Mouse (Mus musculus) CD4-positive, CD25-positive, alpha-beta regulatory T cell, adult 2 months (primary cell): Measurements from ENCODE around the gene Actn2.

Experiments
- DNase-seq: peaks from one replicate; pipeline ENCODE4 v3.0.0-alpha.2; 2012; ENCODE audit warnings: low read depth, low spot score

The Actn2 gene

DNA sequence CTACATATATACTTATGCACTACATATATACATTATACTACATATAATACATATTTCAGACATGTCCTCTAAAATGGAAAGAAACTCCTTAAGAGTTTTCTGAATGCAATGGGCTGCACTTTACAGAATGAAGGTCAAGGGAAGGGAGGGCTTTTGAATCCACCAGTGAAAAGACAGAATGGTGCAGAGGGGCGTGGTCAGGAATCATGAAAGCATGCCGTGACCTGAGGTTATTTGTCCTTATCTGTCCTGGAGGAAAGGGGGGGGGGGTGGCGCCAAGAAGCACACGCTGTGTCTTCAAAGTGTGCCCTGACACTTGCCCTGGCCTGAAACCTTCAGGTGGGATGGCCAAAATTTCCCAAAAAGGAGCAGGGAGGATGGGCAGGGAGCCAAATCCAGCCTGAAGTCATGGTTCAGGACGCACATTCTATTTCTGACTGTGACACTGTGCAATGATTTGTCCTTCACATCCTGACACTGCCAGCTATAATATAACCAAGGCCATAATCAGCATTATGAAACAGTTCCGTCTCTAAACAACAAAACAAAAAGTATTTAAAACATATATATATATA, 23.3 kb downstream of the Actn2 start:
- DNase-seq, result no peak

DNA sequence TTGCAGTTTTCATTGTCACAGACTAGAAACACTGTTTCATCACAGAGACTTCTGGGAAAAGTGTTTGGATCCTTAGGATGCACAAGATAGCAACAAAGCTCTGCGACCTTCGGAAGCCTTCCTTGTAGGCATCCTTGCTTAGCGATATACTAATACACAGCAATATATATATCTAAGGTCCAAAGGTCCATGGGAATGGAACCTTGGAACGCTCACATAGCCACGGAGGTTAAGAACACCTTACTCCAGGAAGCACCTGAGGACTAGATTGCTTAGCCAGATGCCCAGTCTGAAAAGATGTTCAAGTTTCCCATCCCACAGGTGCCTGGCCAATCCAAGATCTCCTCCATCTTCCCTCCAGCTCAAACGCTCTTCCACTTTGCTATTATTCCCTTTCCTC, 26.4 kb downstream of the Actn2 start:
- DNase-seq, result no peak

DNA sequence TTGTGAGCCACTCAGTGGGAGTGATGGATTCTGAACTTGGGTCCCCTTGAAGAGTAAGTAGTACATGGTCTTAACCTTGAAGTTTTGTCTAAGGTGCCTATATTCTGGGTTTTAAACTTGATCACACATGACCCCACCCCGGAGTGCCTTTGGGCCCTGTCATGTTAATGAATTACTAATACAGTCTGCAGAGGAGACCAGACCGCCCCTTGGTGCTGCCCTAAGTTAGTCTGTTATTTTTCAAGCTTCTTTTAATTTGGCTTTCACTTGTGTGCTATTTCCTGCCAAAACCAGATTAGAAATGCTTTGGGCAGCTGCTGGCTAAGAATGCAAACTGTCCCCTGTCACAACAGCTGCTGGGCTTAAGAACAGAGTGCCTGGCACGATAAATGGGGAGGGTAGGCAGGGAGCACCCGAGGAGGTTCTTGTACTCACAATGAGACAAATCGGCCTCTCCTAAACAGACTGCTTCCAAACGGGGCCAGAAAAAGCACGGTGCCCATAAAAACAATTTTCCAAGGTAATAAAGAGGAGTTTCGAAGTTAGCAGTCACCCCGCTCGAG, 28.5 kb downstream of the Actn2 start:
- DNase-seq, result no peak

DNA sequence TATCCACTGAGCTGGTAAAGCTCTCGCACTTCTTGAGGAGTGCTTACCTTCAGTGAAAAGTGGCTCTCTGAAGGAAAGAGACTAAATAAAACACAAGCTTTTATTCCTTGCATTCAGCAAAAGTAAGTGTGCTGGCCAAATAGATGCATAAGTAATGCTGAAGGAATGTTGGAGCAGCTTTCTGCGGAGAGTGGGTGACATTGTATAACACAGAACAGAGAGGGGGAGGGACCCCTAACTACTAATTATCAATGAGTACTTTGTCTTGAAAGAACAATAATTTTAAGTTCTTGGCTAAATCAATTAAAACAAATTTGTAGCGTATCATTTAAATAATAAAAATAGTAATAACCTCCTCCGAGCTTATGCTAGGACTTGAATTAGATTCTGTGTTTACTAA, 29.2 kb downstream of the Actn2 start:
- no peak for DNase-seq

DNA sequence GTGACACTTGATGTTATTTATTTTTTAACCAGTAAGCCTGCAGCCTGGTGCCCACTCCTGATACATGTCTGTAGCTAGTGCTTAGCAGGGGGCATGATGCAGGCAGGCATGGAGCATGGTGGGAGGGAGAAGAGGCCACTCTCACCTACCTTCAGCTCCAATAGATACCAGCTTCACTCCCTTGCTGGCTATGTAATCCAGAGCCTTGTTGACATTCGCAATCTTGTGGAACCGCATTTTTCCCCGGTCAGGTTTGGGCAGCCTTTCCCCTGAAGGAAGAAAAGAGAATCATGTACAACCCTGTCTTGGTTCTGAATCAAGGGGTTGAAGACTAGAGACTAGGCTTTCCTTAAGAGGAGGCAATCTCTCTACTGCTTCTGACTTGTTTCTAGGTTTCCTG, 31.1 kb downstream of the Actn2 start:
- no peak for DNase-seq

DNA sequence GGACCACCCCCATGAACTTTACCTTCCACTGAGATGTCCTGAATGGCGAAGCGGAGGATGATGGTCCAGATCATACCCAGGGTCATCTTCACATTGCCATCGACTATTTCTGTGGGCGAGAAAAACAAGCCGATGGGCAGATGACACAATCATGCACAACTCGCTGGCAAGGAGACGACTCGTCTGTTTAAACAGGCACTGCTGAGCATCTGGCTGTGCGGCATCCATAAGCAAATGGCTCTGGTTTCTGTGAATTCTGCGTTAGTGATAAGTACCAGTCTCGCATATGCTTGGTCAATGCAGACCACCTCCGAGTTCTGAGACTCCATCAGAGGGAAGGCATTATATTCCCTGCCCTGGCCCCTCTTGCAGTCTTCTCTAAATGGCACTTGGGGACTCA, 31.7 kb downstream of the Actn2 start:
- no peak for DNase-seq

DNA sequence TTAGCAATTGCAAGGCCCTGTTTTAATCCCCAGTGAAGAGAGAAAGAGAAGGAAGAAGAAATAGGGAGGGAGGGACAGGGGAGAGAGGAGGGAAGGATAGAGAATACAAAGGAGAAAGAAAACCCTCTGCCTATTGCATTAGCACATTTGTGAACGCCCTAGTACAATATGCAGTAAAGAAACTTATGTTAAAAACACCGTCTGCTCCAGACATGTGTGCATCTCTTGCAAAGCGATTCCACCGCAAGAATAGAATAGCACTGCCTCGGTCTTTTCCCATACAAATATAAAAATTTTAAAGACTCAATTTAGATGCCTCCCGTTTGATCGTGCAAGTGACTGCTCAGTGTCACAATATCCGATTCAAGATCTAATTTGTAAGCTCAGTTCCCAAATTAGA, 32.1 kb downstream of the Actn2 start:
- no peak for DNase-seq

DNA sequence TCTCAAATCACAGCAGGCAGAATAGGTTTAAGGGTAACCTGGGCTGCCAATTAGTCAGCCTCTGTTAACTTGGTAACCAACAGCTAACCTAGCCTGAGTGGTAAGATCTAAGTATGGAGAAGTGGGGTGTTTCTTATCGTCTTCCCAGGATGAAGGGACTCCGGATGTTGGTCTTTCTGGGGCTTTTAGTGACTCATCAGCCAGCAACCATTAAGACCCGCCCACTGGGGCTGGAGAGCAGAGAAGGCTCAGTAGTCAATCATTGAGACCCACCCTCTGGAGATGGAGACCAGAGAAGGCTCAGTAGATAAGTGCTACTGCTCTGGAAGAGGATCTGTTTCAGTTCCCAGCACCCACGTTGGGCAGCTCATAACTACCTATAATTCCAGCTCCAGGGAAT, 33.3 kb downstream of the Actn2 start:
- no peak for DNase-seq

DNA sequence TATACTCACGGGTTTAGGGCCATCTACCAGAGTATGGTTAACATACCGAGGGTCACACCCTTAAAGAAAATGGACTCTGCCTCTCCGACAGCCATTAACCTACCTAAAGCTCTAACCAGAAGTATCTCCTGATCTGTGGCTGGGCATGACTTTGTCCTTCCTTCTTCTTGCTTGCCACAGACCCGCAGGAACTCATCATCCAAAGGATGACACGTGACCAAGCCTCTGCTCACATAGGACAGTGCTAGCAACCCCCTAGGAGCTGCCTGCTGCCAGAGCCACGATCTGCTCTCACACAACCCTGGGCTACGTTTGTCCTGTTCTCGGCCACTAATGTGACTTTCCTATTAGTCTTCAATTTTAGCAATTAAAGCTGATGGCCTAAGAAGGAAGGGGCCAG, 35.0 kb downstream of the Actn2 start:
- DNase-seq, result no peak

DNA sequence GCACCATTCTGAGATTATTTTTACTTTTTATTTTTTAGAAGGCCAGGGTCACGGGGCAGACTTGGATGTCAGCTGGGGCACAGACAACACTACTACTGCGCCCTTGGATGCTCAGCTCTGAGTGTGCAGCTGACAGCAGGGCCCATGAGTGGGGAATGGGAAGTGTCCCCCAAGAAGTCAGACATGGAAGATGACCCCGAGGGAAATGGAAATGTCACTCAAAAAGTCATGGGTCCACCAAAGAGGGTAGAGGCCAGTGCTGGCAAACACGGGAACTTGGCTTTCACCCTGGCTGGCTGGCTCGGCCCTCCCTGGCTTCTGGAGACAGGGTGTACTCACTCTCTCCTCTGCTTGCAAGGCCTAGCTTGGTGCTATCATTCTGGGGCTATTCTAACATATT, 35.6 kb downstream of the Actn2 start:
- no peak for DNase-seq

DNA sequence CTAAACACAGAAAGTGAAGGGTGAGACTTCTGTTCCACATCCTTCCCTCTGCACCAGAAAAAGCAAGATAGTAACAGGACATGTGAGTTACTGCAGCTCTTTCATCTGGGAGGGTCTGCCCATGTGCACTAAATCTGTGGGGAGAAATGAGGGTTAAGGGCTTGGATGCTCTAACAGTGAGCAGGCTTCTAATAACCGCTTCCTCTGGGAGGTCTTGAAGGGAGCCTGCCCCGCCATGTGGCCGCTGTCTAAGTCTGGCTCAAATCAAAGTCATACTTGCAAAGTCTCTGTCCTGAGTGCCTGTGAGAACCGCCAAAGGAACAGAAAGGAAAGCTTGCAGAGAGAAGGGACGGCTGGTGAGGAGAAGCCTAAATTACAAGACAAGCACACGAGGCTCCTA, 42.8 kb downstream of the Actn2 start:
- DNase-seq, result no peak

DNA sequence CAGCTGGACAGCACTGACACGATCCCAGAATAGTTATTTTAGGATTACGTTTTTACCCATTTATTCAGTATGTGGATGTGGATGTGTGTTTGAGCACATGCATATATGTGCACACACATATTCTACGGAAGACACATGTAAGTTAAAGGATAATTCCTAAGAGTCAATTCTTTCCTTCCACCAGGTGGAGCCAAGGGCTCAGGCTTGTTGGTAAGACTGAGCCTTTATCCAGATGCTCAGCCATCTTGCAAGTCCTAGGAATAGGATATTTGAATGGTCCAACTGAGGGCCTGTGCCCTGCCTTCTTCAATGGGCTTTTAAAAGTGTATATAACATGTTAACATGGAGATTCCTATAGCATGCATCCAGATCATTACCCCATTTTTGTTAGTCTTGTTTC, 43.9 kb downstream of the Actn2 start:
- peak; percentile 49 for DNase-seq

DNA sequence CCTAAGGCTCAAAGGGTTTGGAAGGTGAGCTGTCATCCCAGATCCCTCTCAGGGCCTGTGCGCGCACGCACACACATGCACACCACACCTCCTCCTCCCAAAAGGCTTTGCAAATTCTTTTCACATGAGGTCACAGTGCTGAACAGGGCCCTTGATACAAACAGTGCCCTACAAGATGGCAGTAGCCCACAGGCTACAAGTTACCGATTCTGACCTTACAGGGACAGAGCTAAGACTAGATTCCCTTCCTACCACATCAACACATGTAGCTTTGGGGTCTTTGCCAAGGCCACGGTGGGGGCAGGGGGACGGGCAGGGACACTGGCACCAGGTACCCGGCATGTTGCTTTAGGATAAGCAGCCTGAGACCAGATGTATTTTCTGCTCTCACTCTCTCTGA, 46.8 kb downstream of the Actn2 start:
- no peak for DNase-seq

DNA sequence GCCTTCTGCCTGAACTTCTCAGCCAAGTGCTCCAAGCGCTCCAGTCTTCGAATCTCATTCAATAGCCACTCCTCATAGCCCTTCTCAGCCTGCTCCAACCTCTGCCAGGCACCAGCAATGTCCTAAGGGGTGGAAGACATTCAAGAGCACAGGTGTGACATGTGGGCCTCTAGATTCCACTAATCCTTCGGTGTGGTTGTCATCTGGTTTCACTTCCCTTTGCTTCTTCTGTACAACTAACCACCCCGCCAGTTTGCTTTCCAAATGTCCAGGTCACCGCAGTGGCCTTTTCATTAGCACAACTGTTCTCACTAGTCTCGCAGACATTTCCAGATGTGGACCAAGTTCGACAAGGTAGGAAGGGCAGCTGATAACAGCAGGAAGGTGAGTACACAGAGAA, 49.9 kb downstream of the Actn2 start:
- no peak for DNase-seq

DNA sequence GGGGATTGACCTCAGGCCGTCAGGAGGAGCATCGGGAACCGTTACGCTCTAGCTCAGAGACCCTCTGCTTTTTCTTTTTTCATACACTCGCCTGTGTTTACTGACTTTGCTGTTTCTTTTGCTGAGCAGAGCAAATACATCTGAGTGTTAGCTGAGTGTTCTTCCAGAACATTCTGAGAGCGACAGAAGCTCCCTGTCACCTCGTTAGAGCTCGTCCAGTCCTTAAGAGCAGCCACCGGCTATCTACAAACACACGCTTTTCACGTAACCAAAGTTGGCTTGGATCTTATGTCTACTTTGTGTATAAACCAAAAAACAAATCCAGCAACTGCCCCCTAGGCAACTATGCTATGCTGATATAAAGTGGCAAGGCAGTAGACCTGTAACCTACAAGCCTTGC, 56.0 kb downstream of the Actn2 start:
- no peak for DNase-seq

DNA sequence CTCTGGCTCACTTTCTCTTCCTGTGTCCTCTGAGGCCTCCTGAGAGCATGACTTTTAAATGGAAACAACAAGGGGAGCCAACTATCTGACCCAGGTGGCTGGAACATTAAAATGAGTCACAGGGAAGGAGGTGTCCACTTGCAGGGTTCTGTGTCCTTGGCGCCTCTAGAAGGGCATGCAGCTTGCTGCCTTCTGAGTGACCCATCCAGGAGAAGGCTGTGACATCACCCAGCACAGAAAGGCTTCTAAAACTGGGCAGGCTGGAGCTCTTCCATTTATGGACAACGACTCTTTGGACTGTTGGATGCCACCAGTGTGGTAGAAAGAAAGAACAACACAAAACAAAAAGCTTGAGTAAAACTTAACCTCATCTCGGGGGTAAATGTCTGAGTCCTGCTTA, 56.7 kb downstream of the Actn2 start:
- no peak for DNase-seq

DNA sequence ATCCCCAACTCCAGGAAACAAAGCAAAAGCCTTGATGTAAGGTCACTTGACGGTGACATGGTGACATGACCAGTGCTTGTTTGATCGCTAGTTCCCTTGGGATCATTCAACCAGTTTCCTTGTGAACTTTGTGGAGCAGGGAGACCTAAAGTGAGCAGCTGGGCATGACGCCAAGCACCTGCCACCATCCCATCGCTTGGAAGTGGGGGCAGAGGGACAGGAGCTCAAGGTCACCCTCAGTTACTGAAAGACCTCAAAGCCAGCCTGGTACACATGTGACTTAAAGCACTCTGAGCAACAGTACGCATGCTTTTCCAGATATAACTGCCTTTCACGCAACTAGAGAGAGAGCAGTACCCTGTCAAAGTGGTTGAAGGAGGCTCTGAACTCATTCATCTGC, 65.8 kb downstream of the Actn2 start:
- DNase-seq, result no peak

DNA sequence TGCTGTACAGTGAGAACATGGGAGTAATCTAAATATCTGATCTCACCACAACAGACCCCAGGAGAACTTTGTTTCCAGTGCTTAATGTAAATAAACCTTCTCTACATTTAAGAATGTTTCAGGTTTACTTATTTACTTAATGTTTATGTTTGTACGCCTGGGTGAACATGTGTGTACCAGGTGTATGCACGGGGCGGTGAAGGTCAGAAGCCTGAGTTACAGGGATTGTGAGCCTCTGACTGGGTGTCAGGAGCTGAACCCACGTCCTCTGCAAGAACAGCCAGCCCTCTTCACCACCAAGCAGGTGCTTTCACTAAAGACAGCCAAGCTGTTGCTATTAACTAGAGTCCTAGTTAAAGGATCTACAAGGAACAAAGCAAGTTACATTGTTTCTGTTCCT, 66.3 kb downstream of the Actn2 start:
- no peak for DNase-seq

DNA sequence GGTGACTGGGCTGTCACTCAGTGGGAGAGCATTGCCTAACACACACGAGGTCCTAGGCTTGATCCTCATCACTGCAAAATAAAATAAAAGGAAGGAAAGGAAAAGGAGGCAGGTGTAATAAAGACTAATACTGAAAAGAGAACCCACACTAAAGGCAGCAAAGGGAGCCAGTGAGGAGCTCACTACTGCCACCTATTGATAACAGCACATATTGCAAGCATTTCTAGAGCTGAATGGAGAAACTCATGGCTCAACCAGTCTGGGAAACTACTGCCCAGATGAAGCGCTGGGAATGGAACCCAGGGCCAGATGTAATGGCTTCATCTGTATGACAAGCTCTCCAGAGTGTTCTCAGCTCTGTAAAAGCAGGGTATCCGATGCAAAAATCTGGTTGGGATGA, 67.6 kb downstream of the Actn2 start:
- peak; percentile 74 for DNase-seq

DNA sequence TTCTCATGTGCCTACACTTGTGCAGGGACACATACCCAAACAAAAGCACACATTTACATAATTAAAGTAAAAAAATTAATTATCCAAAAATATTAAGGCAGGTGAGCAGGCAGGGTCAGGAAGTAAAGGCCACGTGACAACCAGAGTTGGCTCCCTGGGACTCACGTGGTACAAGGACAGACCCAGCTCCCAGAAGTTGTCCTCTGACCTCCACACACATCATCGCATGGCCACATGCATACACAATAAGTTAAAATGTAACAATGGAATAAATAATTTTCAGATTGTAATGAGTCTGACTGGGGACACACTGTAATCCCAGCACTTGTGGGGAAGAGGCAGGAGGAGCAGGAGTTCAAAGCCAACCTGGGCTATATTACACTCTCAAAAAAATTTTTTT, 72.6 kb downstream of the Actn2 start:
- no peak for DNase-seq

DNA sequence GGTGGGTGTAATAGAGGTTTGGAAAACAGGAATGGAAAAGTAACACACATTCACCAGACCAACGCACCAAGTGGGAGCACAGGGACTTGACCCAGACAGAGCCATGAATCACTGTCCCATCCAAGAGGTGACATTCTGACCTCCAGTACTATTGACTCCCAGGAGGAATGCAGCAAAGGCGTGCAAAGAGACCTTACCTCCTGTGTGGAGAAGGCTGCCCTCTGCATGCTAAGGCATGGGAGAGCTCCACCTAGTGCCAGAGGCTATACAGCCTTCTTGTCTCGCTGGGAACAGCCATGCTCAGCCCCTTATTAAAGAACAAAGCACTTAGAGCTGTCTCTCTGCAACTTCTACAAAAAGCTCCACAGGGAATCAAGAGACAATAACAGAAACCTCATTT, 73.5 kb downstream of the Actn2 start:
- DNase-seq, result peak; percentile 14

DNA sequence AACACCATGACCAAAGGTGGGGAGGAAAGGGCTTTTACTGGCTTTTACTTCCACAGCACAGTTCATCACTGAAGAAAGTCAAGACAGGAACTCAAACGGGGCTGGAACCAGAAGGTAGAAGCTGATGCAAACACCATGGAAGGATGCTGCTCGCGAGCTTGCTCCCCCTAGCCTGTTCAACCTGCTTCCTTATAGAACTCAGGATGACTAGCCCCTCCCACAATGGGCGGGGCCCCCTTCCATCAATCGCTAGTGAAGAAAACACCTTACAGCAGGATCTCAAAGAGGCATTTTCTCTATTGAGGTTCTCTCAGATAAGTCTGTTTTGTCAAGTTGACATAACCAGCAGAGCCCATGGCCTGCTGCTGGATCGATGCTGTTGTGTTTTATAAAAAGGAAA, 76.6 kb downstream of the Actn2 start:
- no peak for DNase-seq

DNA sequence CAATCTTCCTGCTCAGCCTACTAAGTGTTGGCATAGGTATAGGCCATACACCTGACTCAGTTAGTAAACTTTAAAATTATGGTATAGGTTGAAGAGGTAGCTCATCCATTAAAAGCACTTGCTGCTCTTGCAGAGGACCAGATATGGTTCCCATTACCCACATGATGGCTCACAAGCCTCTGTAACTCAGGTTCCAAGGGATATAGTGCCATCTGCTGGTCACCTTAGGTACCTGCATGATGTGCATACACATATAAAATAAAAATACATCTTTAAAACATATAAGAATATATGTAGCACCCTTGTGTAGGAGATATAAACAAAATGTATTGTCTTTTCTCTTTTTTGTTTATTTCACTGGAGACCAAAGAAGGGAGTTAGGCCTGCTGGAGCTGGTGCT, 79.1 kb downstream of the Actn2 start:
- peak; percentile 39 for DNase-seq
